Mouse (Mus musculus): ENCODE results near the gene Cxcl10. TPM values are rescaled to one million over a fixed set of nuclear protein-coding genes. Genes with fewer than 3 reads are reported as not detected.
"Not testable (repeated sequence)": the region's sequence is repeated elsewhere in the genome, so short reads cannot be mapped to it uniquely, and the experiment has no call there.

Gene Cxcl10
- total RNA-seq, 2 experiments from 2014 or later: 0.72 to 0.87 TPM

- peak; percentile 48 to 51 for DNase-seq (ENCODE audit: low spot score in 2 of 2)
Measured at GRCm38 (mm10) chr5:92369151-92369994, 20.7 kb upstream of the Cxcl10 start.

GRCm38 (mm10) chr5:92368392-92368791 is 19.7 kb upstream of the Cxcl10 start:
- DNase-seq (ENCODE audit: low spot score in 2 of 2): no peak

DNA sequence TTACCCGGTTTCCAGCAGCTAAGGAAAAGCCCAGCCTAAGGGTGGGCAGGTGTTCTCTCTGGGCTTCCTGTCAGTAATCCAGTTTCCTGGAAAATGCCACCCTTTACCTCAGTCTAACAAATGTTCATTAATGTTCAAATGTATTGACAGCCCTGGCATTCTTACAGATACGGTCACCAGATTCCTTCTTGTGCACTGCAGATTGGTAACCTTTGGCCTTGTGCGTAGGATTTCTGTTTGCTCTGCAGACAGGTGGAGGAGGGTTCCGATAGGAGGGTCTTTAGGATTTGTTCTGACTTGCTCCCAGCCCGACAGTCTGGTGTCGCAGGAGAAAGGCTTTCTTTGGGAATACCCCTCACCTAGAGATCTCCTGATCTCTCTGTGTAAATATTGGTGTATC is 17.9 kb upstream of the Cxcl10 start:
- DNase-seq (ENCODE audit: low spot score in 2 of 2): no peak

- no peak for DNase-seq (ENCODE audit: low spot score in 2 of 2)
Measured at GRCm38 (mm10) chr5:92365146-92365705, 16.5 kb upstream of the Cxcl10 start.

DNA sequence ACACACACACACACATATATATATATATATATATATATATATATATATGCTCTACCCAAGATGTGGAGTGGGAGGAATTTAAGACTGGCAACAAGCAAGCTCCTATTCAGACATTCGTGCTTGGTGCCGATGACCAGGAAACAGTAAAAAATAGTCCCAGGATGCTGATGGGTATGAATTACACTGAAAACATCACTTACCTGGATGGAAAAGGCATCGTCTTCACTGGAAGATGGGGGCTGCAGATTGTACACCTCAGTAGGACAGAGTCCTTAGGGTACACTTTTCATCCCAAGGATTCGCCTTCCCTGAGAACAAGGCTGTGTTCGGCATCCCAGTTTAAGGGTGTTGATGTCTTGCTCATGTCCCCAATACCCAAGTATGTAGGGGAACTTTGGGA is 15.3 kb upstream of the Cxcl10 start:
- no peak for DNase-seq (ENCODE audit: low spot score in 2 of 2)

- no peak for DNase-seq (ENCODE audit: low spot score in 2 of 2)
Measured at GRCm38 (mm10) chr5:92363179-92363578, 14.5 kb upstream of the Cxcl10 start.

GRCm38 (mm10) chr5:92358767-92359455 is 10.2 kb upstream of the Cxcl10 start:
- DNase-seq (ENCODE audit: low spot score in 2 of 2): no peak

- DNase-seq (ENCODE audit: low spot score in 2 of 2): no peak
Measured at GRCm38 (mm10) chr5:92358033-92358432, 9.3 kb upstream of the Cxcl10 start.

DNA sequence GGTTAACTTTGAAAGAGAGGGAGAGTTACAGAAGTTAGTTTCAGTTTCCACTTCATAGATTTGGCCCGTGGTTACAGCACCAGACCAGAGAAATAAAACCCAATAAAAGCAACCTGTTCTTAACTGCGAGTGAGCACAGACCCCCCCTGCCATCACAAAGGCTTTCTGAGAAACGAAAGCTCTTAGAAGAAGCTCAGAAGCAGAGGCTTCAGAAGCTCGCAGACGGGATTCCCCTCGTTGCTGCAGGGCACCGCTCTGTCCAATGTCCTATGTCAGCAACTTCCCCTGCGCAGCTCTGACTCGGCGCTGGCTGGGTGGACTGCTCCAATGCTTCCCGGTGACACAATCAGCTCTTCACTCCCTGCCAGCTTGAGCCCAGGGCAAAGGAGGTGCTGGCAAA is 4.8 kb upstream of the Cxcl10 start:
- no peak for DNase-seq (ENCODE audit: low spot score in 2 of 2)

- DNase-seq (ENCODE audit: low spot score in 2 of 2): not testable (repeated sequence)
Measured at GRCm38 (mm10) chr5:92352716-92353115, 4.0 kb upstream of the Cxcl10 start.

DNA sequence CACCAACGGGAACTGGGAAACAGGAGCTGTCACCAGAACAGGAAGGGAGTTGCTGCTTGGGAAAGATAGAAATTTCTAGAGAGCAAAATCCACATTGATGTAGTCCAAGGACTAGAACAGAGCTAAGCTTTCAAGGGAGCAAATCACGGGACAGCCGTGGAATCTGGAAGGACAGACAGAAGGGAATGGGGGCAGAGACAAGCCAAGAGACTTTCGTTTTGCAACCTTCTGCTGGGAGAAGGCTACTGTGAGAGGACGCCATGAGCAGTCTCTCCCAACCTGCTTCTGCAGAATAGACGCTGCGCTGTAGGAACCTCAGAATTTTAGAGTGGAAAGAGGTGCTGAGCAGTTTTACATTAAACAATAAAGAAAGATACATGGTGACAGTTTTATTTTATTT is 1.0 kb upstream of the Cxcl10 start:
- DNase-seq (ENCODE audit: low spot score in 2 of 2): no peak

DNA sequence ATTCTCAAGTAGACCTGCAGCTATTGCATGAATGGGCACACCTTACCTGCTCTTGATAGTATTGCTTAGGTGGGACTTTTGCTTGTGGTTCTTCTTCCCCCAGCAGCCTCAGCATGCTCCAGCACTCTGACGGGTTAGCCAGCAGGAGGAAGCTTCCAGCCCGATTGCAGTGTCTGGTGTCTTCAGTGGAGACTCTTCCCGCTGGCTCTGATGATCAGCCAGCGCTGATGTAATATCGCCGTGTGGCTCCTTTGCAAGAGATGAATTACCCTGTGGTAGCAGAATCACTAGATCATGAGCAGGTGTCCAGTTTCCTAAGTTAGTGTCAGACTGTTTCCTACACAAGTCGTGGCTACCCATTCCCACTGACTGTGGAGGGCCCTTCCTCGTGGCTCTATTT is 3.7 kb downstream of the Cxcl10 start:
- no peak for DNase-seq (ENCODE audit: low spot score in 2 of 2)

DNA sequence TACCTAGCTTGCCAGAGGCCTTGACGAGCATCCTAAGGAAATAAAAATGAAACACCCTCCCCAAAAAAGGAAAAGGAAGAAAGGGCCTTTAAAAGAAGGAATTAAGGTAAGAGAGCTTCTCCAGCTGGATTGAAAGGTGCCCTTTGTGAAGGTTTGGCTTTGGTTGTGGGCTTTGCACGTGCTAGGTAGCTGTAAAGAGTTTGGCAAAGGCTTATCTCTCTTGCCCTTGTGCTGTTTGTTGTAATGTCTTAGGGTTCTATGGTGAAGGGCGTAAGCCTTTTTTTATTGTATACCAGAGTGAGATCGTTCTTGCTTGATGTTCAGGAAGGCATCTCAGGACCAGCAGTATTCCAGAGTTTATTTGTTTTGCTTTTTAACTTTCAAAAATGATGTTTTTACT is 8.1 kb downstream of the Cxcl10 start:
- no peak for DNase-seq (ENCODE audit: low spot score in 2 of 2)

DNA sequence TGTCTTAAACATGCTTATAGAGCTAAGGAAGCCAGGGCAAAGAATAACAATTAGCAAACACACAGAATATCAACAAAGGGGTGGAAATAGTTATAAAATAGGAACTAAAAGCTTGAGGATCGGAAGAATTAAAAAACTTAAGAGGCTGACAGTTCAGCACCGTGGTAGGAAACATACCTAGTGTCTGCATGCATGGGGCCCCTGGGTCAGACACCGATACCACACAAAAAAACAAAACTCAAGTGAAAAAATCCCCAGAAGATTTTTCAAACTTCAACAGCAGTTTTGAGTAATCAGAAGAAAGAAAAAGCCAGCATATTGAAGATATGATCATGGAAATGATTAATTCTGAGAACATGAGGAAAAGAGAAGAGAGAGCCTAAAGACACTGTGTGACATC is 11.9 kb downstream of the Cxcl10 start:
- no peak for DNase-seq (ENCODE audit: low spot score in 2 of 2)

DNA sequence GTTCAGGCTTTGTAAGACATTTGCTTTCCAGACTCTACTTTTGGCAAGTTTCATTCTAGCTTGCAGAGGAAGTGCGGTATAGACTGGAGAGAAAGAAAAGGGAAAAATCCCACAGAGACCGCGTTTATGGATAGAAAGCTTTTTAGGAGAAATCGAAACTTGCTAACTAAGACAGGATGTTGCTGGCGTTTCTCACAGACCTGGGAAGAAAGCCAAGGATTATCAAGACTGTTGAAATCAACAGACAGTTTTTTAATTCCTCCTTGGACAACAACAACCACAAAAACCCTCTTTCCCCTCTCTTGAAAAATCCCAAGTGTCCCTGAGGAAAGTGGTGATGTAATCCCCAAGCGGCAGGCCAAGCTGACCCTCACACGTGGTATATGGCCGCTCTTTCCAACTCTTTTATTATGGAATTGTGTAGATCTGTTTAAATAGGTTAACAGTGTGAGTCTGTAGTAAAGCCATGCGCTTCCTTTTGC is 16.3 kb downstream of the Cxcl10 start:
- DNase-seq (ENCODE audit: low spot score in 2 of 2): peak in 1 of 2 experiments; percentile 2

DNA sequence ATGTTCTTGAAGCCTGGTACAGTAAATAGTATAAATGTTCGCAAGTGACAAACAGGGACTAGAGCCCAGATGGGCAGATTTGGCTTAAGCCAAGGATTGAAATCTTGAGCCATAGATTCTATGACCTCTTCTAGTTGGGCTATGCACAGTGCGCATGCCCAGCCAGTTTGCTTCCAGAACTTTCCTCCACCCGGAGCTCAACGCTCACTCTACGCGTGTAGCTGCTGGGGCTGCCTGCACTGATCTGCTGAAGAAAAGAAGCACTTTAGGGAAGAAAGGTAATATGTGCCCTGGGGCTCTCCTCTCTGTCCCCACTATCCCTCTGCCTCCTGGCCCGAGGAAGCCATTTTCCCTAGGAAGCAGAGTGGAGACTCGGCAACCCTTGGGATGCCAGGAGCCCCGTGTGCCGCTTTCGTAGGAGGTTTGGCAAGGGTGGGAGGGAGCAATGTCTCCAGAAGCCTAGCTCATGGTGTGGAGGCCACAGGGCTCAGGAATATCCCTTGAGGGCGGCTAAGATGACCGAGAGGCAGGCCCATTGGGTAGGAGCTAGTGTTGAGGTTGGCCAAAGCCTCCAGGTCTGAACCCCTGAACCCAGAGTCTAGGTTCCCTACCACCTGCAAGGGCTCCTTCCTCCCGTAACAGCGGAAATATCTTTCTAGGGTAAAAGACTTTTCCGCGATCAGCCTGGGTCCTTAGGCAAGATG is 16.9 kb downstream of the Cxcl10 start, which contains the start of gene Art3:
TSS of gene Art3 (plus strand) at position 193 of the 704 bp plus-strand sequence.
- no peak for DNase-seq (ENCODE audit: low spot score in 2 of 2)

- DNase-seq (ENCODE audit: low spot score in 2 of 2): no peak
Measured at GRCm38 (mm10) chr5:92331122-92331521, 17.6 kb downstream of the Cxcl10 start.

- DNase-seq (ENCODE audit: low spot score in 2 of 2): no peak
Measured at GRCm38 (mm10) chr5:92327929-92328328, 20.8 kb downstream of the Cxcl10 start, which contains the start of gene Cxcl9. Gene Cxcl9, minus strand, starts transcription at chr5:92328079.

DNA sequence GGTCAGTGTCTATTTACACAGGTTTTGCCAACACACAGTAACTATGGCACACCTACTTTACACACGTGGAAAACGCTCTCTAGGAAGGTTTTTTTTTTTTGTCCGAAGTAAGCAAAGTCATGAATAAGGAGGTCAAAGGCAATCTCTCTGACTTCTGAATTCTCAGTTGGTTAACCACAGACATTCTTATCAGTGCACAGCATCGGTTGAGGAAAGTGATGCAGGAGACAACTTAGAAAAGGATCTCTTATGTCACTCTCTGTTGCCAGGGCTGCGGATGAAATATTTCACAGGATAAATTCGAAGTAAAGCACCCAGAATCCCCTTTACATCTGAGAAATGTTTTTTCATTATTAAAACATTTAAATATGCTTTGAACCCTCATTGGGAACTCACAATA is 21.3 kb downstream of the Cxcl10 start:
- no peak for DNase-seq (ENCODE audit: low spot score in 2 of 2)

DNA sequence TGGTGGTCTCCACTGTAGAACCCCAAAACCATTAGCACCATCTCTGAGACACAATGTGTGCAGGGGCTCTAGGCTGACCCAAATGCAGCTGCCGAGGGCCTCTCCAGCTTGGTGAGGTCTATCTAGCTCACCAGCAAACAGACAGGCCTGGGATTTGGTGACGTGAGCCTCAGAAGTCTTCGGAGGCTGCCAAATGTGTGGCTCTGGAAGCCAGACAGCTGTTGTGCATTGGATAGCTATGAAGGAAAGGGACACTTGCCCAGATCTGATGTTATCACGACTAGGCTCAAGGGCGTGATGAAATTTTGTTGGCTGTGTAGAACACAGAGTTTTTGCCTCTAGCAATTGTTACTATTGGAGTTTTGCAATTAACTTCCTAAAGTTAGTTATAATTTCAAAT is 25.4 kb downstream of the Cxcl10 start:
- DNase-seq (ENCODE audit: low spot score in 2 of 2): no peak

DNA sequence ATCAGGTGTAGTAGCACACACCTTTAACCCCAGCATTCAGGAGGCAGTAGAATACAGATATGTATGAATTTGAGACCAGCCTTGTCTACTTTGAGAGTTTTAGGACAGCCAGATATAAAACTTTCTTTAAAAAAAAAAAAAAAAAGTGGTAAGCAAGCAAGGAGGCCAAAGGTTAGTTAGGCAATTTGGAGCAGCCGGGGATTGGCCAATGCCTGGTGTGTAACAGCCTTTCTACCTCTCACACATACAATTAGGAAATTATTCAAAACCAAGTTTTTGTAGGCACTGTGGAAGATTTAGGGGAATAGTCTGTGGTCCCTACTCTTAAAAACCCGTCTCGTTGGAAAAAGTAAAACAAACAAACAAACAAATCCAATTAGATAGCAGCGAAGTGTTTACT is 26.1 kb downstream of the Cxcl10 start:
- DNase-seq (ENCODE audit: low spot score in 2 of 2): no peak

Measured in left cerebral cortex, adult 18-20 months (tissue).